ENCODE assay signal across 14 mouse cellular contexts in genomic region chr13:43271481-43271880, GRCm38 (mm10). TPM values are rescaled to one million over a fixed set of nuclear protein-coding genes. Genes with fewer than 3 reads are reported as not detected.
A peak's percentile ranks its signal among the peaks of the same experiment; 100 is the strongest.
DNase-seq lines count a peak whose midpoint lies in the region; ATAC-seq lines count a peak whose summit lies in the region.
"Had no signal": no experiment of that assay in that cellular context is flagged by ENCODE, and none has a peak within 500 bp of the region (broad histone marks: within the 10 kb centered on the region; RNA-seq: fewer than 3 reads in every experiment).

No protein-coding gene starts in this region.

- H3K4me1 ChIP-seq in heart, embryonic 10.5 days, result peaks cover 48% of the 10 kb centered on the region

- DNase-seq in frontal cortex, postnatal 25 days (ENCODE audit: low spot score in 2 of 2), result no peak
- peak; percentile 47 for DNase-seq in right cerebral cortex, adult 18-20 months
- DNase-seq in right cerebral cortex, postnatal 4 days, result no peak
- DNase-seq in heart, embryonic 10.5 days (ENCODE audit: low spot score), result no peak
- DNase-seq in MN1 (ENCODE audit: low spot score) (no peak), adipocyte (ENCODE audit: low spot score) (no peak)
- DNase-seq in embryo, embryonic 9.5 days (ENCODE audit: extremely low spot score), result no peak
- DNase-seq: gastrocnemius, postnatal 10 days; layer of hippocampus, adult 9-11 months; midbrain, embryonic 14.5 days had no signal

- H3K27me3 ChIP-seq in heart, embryonic 10.5 days (ENCODE audit: insufficient read depth, poor library complexity, severe bottlenecking), result no peaks in the 10 kb centered on the region
- H3K27me3 ChIP-seq: hindbrain, embryonic 15.5 days had no signal

- WGBS in heart, embryonic 10.5 days, result 63% methylated on average over 9 of the region's 9 CpGs

- no peak overlapping the region for H3K4me3 ChIP-seq in heart, embryonic 10.5 days
- H3K4me3 ChIP-seq: embryonic facial prominence, embryonic 10.5 days; forebrain, embryonic 12.5 days; hindbrain, embryonic 15.5 days had no signal

- ATAC-seq in frontal cortex, adult (ENCODE audit: low TSS enrichment), result peak; percentile 29

- H3K27ac ChIP-seq in heart, embryonic 10.5 days, result peak overlapping the region; percentile 31; the same call in 1 of the 2 replicates
- H3K27ac ChIP-seq: embryonic facial prominence, embryonic 10.5 days; forebrain, embryonic 12.5 days; hindbrain, embryonic 15.5 days had no signal

- no peaks in the 10 kb centered on the region for H3K36me3 ChIP-seq in heart, embryonic 10.5 days
- H3K36me3 ChIP-seq: embryonic facial prominence, embryonic 10.5 days; forebrain, embryonic 12.5 days; hindbrain, embryonic 15.5 days had no signal

- H3K9me3 ChIP-seq in heart, embryonic 10.5 days, result no peaks in the 10 kb centered on the region
- H3K9me3 ChIP-seq: embryonic facial prominence, embryonic 10.5 days; forebrain, embryonic 12.5 days; hindbrain, embryonic 15.5 days had no signal

RNA-seq across cellular contexts. Expression of gene Gfod1, which starts 32.5 kb away (rescaled TPM):
- 0.88 and 0.99 TPM in 2 replicates for polyA plus RNA-seq in heart, embryonic 10.5 days (2016; fragmentation: Nextera tagmentation; extraction: Ambion mirVana)
